Mouse (Mus musculus) ES-Bruce4 (cell line): ENCODE data around the gene Ankrd2.

Experiments used
- CTCF ChIP-seq: IDR thresholded peaks from one replicate; pipeline ENCODE4 v1.8.1; 2011; ENCODE audit warnings: low read depth, low read length
- EP300 ChIP-seq: IDR thresholded peaks from 2 replicates; pipeline ENCODE4 v1.6.1; 2011; ENCODE audit warnings: low read depth, low read length; ENCODE audit not compliant: insufficient read depth

GRCm38 (mm10) chr19:42051948-42052347 is 16.1 kb downstream of the Ankrd2 start, which contains the start of gene 4933411K16Rik:
- no peak for TF ChIP-seq CTCF
- no peak for TF ChIP-seq EP300
